Mouse (Mus musculus) midbrain, embryonic 14.5 days (tissue): ENCODE measurements at regions not wholly inside any gene's neighbourhood (a gene's known extent, or its start where the extent isn't known, plus 50 kb on each side); places are given as distances from the start of the nearest gene placed in this dataset.

ENCODE experiments used
- ATAC-seq: fragments of 200-750 bp; cut with Nextera tagmentation; 2 replicates; pipeline ENCODE4 v1.8.0; 2017; ENCODE audit warnings: moderate number of reproducible peaks, moderate library complexity; ENCODE audit not compliant: low FRiP score, low TSS enrichment
- DNase-seq: peaks from one replicate; pipeline ENCODE4 v3.0.0-alpha.2; 2015
- H3K27ac ChIP-seq: fragments of 300-500 bp; sonication (generic); replicated peaks from 2 replicates; pipeline ENCODE4 v1.5.1; 2014; ENCODE audit warnings: mild to moderate bottlenecking, low read depth, low read length, moderate library complexity
- H3K27me3 ChIP-seq: fragments of 300-500 bp; sonication (generic); 2 replicates; pipeline ENCODE4 v1.6.1; 2014; ENCODE audit warnings: low read length, control low read depth, mixed read lengths; ENCODE audit not compliant: control insufficient read depth, insufficient read depth
- H3K36me3 ChIP-seq: fragments of 300-500 bp; sonication (generic); 2 replicates; pipeline ENCODE4 v1.6.1; 2014; ENCODE audit warnings: low read length, control low read depth; ENCODE audit not compliant: control insufficient read depth, insufficient read depth
- H3K4me1 ChIP-seq: fragments of 300-500 bp; sonication (generic); 2 replicates; pipeline ENCODE4 v1.6.1; 2014; ENCODE audit warnings: mild to moderate bottlenecking, antibody characterized with exemption, low read length, control low read depth; ENCODE audit not compliant: control insufficient read depth, insufficient read depth
- H3K4me2 ChIP-seq: fragments of 300-500 bp; sonication (generic); 2 replicates; pipeline ENCODE4 v1.6.1; 2014; ENCODE audit warnings: mild to moderate bottlenecking, low read length, moderate library complexity
- H3K4me3 ChIP-seq: fragments of 300-500 bp; sonication (generic); replicated peaks from 2 replicates; pipeline ENCODE4 v1.5.1; 2014; ENCODE audit warnings: low read depth, low read length
- H3K9ac ChIP-seq: fragments of 300-500 bp; sonication (generic); replicated peaks from 2 replicates; pipeline ENCODE4 v1.6.1; 2014; ENCODE audit warnings: mild to moderate bottlenecking, low read length, moderate library complexity
- H3K9me3 ChIP-seq: fragments of 300-500 bp; sonication (generic); 2 replicates; pipeline ENCODE4 v1.6.1; 2016; ENCODE audit warnings: low read length, control low read depth, mixed read lengths; ENCODE audit not compliant: control insufficient read depth
- WGBS: fragments of 180-500 bp; shearing (Covaris S2); extraction: QIAGEN DNeasy Blood & Tissue Kit; methylation state at CpG from one replicate; pipeline ENCODE4 v1.1.7; 2014; 5-methylcytosine and 5-hydroxymethylcytosine counted together

GRCm38 (mm10) chr1:23254235-23254634 is 143.3 kb downstream of the Ogfrl1 start:
- Histone ChIP-seq H3K4me3 (no peak overlapping the region), H3K36me3 (no peaks in the 10 kb centered on the region), H3K4me2 (no peak overlapping the region), H3K9me3 (no peaks in the 10 kb centered on the region), H3K9ac (no peak overlapping the region), H3K27ac (no peak overlapping the region), H3K4me1 (peaks cover 14% of the 10 kb centered on the region), H3K27me3 (no peaks in the 10 kb centered on the region)
- WGBS, result 86% methylated on average over 8 of the region's 8 CpGs
- DNase-seq (no peak), ATAC-seq (no peak)

GRCm38 (mm10) chr1:23231522-23231921 is 129.5 kb upstream of the 4933415F23Rik start:
- Histone ChIP-seq H3K4me3 (no peak overlapping the region), H3K9me3 (no peaks in the 10 kb centered on the region), H3K36me3 (no peaks in the 10 kb centered on the region), H3K27ac (no peak overlapping the region), H3K4me2 (no peak overlapping the region), H3K9ac (no peak overlapping the region), H3K4me1 (no peaks in the 10 kb centered on the region), H3K27me3 (no peaks in the 10 kb centered on the region)
- 40% methylated on average over 1 of the region's 1 CpGs for WGBS
- no peak for DNase-seq
- ATAC-seq, result no peak

- Histone ChIP-seq H3K9ac (no peak overlapping the region), H3K4me1 (no peaks in the 10 kb centered on the region), H3K27me3 (no peaks in the 10 kb centered on the region), H3K9me3 (no peaks in the 10 kb centered on the region), H3K4me3 (no peak overlapping the region), H3K4me2 (no peak overlapping the region), H3K36me3 (no peaks in the 10 kb centered on the region), H3K27ac (no peak overlapping the region)
- DNase-seq (no peak), ATAC-seq (no peak)
- 83% methylated on average over 6 of the region's 6 CpGs for WGBS
Observed at GRCm38 (mm10) chr1:23228478-23228877, 126.4 kb upstream of the 4933415F23Rik start.

- Histone ChIP-seq H3K4me1 (0 out of 2 replicates have a peak, but pooled peaks cover 3% of the 10 kb centered on the region), H3K36me3 (no peaks in the 10 kb centered on the region), H3K4me2 (peak overlapping the region; percentile 28; the same call in 1 of the 2 replicates), H3K4me3 (no peak overlapping the region), H3K27ac (no peak overlapping the region), H3K9me3 (no peaks in the 10 kb centered on the region), H3K9ac (no peak overlapping the region), H3K27me3 (no peaks in the 10 kb centered on the region)
- WGBS, result 56% methylated on average over 13 of the region's 13 CpGs
- ATAC-seq, result peak; percentile 55; the same call in 1 of the 2 replicates
- peak; percentile 75 for DNase-seq
Observed at GRCm38 (mm10) chr1:23214462-23215158, 112.6 kb upstream of the 4933415F23Rik start.

GRCm38 (mm10) chr1:23207843-23208242 is 105.8 kb upstream of the 4933415F23Rik start:
- H3K4me1 ChIP-seq, result no peaks in the 10 kb centered on the region
- WGBS, result 81% methylated on average over 1 of the region's 1 CpGs
- no peaks in the 10 kb centered on the region for H3K36me3 ChIP-seq
- no peak overlapping the region for H3K4me2 ChIP-seq
- no peak for DNase-seq
- H3K27ac ChIP-seq, result no peak overlapping the region
- no peak overlapping the region for H3K4me3 ChIP-seq
- no peaks in the 10 kb centered on the region for H3K27me3 ChIP-seq
- no peak overlapping the region for H3K9ac ChIP-seq
- H3K9me3 ChIP-seq, result no peaks in the 10 kb centered on the region
- no peak for ATAC-seq

GRCm38 (mm10) chr1:23207024-23207423 is 105.0 kb upstream of the 4933415F23Rik start:
- no peak overlapping the region for H3K9ac ChIP-seq
- no peaks in the 10 kb centered on the region for H3K27me3 ChIP-seq
- ATAC-seq (no peak), DNase-seq (no peak)
- WGBS, result 68% methylated on average over 4 of the region's 4 CpGs
- H3K27ac ChIP-seq, result no peak overlapping the region
- no peak overlapping the region for H3K4me2 ChIP-seq
- H3K4me1 ChIP-seq, result no peaks in the 10 kb centered on the region
- H3K4me3 ChIP-seq, result no peak overlapping the region
- H3K9me3 ChIP-seq, result no peaks in the 10 kb centered on the region
- no peaks in the 10 kb centered on the region for H3K36me3 ChIP-seq

- ATAC-seq (no peak), DNase-seq (peak; percentile 13)
- Histone ChIP-seq H3K4me1 (no peaks in the 10 kb centered on the region), H3K9ac (no peak overlapping the region), H3K4me3 (no peak overlapping the region), H3K36me3 (no peaks in the 10 kb centered on the region), H3K4me2 (no peak overlapping the region), H3K27ac (no peak overlapping the region), H3K27me3 (no peaks in the 10 kb centered on the region), H3K9me3 (no peaks in the 10 kb centered on the region)
- 47% methylated on average over 5 of the region's 5 CpGs for WGBS
Observed at GRCm38 (mm10) chr1:23202511-23203435, 100.7 kb upstream of the 4933415F23Rik start.

GRCm38 (mm10) chr1:23200460-23200859 is 98.4 kb upstream of the 4933415F23Rik start:
- Histone ChIP-seq H3K4me2 (no peak overlapping the region), H3K9ac (no peak overlapping the region), H3K4me3 (no peak overlapping the region), H3K4me1 (no peaks in the 10 kb centered on the region), H3K36me3 (no peaks in the 10 kb centered on the region), H3K9me3 (no peaks in the 10 kb centered on the region), H3K27me3 (no peaks in the 10 kb centered on the region), H3K27ac (no peak overlapping the region)
- 73% methylated on average over 4 of the region's 4 CpGs for WGBS
- ATAC-seq, result no peak
- DNase-seq, result no peak
